Mouse (Mus musculus): ENCODE measurements at regions not wholly inside any gene's neighbourhood (a gene's known extent, or its start where the extent isn't known, plus 50 kb on each side); places are given as distances from the start of the nearest gene placed in this dataset.

- DNase-seq: no peak
- H3K4me1 ChIP-seq (ENCODE audit: control insufficient read depth, insufficient read depth, low read length): no peaks in the 10 kb centered on the region
- H3K4me3 ChIP-seq (replicated peaks; ENCODE audit: insufficient read depth, low read depth, low read length): no peak overlapping the region
- no peak overlapping the region for H3K27ac ChIP-seq (ENCODE audit: insufficient read depth, low read length)
- no peak for TF ChIP-seq CTCF (IDR thresholded peaks at IDR 0.05; ENCODE audit: borderline replicate concordance, insufficient read depth, low read depth, low read length)
- no peak for TF ChIP-seq POLR2A (IDR thresholded peaks at IDR 0.05; ENCODE audit: borderline replicate concordance, insufficient read depth, low read length)
- WGBS: 90% methylated on average over 10 of the region's 10 CpGs
- H3K27me3 ChIP-seq (ENCODE audit: control insufficient read depth, insufficient read depth, low read length): no peaks in the 10 kb centered on the region
These were observed 2692.8 kb upstream of the 5930422O12Rik start for GRCm38 (mm10) chr8:30735740-30736139.

GRCm38 (mm10) chr8:30746874-30747273, 2681.6 kb upstream of the 5930422O12Rik start:
- no peak for TF ChIP-seq CTCF (IDR thresholded peaks at IDR 0.05; ENCODE audit: borderline replicate concordance, insufficient read depth, low read depth, low read length)
- TF ChIP-seq POLR2A (IDR thresholded peaks at IDR 0.05; ENCODE audit: borderline replicate concordance, insufficient read depth, low read length): no peak
- Histone ChIP-seq H3K27ac (ENCODE audit: insufficient read depth, low read length) (no peak overlapping the region), H3K4me3 (replicated peaks; ENCODE audit: insufficient read depth, low read depth, low read length) (no peak overlapping the region), H3K27me3 (ENCODE audit: control insufficient read depth, insufficient read depth, low read length) (no peaks in the 10 kb centered on the region), H3K4me1 (ENCODE audit: control insufficient read depth, insufficient read depth, low read length) (no peaks in the 10 kb centered on the region)
- WGBS: 82% methylated on average over 3 of the region's 3 CpGs
- DNase-seq: no peak
